25 mouse cellular contexts compared by ENCODE assay signal in the genomic region with DNA sequence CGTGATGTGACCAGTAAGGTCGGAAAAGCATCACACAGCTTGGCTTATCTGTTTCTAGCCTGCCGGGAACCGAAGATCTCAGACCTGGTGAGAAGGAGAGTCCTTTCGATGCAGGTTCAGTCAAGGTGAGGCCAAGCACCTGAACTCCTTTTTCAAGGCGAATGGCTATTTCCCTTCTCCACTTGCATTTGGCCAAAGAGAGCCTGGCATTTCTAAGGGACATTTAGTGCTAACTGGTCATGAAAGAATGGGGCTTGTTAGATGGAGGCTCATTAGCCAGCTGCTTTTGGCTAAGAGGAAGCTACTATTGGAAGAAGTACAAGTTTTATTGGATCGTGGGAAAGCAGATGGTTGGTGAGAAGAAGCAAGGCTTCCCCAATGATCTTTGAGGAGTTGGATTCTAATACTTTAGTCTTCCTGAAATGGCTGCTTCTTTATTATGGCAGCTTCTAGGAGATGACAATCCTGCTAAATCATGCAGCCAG. TPM values are rescaled to one million over a fixed set of nuclear protein-coding genes. Genes with fewer than 3 reads are reported as not detected.
DNase-seq lines count a peak whose midpoint lies in the region; ATAC-seq and TF ChIP-seq lines count a peak whose summit lies in the region.
"Had no signal": no experiment of that assay in that cellular context is flagged by ENCODE, and none has a peak within 500 bp of the region (broad histone marks: within the 10 kb centered on the region; RNA-seq: fewer than 3 reads in every experiment).

No protein-coding gene starts in this region.

- 82% methylated on average over 7 of the region's 7 CpGs for WGBS in forebrain, embryonic 14.5 days
- 89% methylated on average over 7 of the region's 7 CpGs for WGBS in forebrain, embryonic 13.5 days

- TF ChIP-seq CTCF in cortical plate, adult 2 months (IDR thresholded peaks at IDR 0.05; ENCODE audit: extremely low read depth, insufficient read depth, low read length): no peak

- DNase-seq in forebrain, embryonic 14.5 days (ENCODE audit: low spot score): peak; percentile 20
- DNase-seq in heart, adult 8-10 months (ENCODE audit: low spot score): peak; percentile 18
- DNase-seq in heart, postnatal 36 days: no peak
- DNase-seq in layer of hippocampus, adult 9-11 months: peak; percentile 33
- DNase-seq in layer of hippocampus, postnatal 36 days: no peak
- DNase-seq in testis, postnatal 10 days (ENCODE audit: low spot score): no peak
- DNase-seq: adrenal gland, postnatal 10 days; B cell, adult 2 months; cerebellum, adult 18-20 months; embryo, embryonic 11 days; gastrocnemius, adult 2 months; gastrocnemius, postnatal 25 days had no signal

- ATAC-seq in forebrain, embryonic 14.5 days: no peak
- no peak for ATAC-seq in forebrain, embryonic 13.5 days
- ATAC-seq: CD4-positive, CD25-positive, alpha-beta regulatory T cell, adult 4 months; forebrain, embryonic 16.5 days; intestine, embryonic 15.5 days had no signal

- H3K4me2 ChIP-seq in forebrain, embryonic 14.5 days (ENCODE audit: low read length): no peak overlapping the region
- no peak overlapping the region for H3K4me2 ChIP-seq in forebrain, embryonic 13.5 days
- H3K4me2 ChIP-seq: embryonic facial prominence, embryonic 15.5 days; heart, embryonic 13.5 days; hindbrain, embryonic 14.5 days; intestine, embryonic 15.5 days had no signal

- no peaks in the 10 kb centered on the region for H3K27me3 ChIP-seq in forebrain, embryonic 14.5 days (replicated peaks; ENCODE audit: control insufficient read depth, insufficient read depth, low read length)
- no peaks in the 10 kb centered on the region for H3K27me3 ChIP-seq in forebrain, embryonic 13.5 days
- H3K27me3 ChIP-seq: embryonic facial prominence, embryonic 15.5 days; heart, embryonic 13.5 days; intestine, embryonic 15.5 days had no signal

- H3K27ac ChIP-seq in forebrain, embryonic 14.5 days (ENCODE audit: low read depth, low read length): no peak overlapping the region
- no peak overlapping the region for H3K27ac ChIP-seq in forebrain, embryonic 13.5 days
- peak overlapping the region; percentile 89 for H3K27ac ChIP-seq in cortical plate, adult 2 months (ENCODE audit: insufficient read depth, low read length)
- H3K27ac ChIP-seq: embryonic facial prominence, embryonic 15.5 days; forebrain, embryonic 10.5 days; gastrocnemius, adult 2 months; heart, embryonic 13.5 days; hindbrain, embryonic 10.5 days; hindbrain, embryonic 14.5 days; intestine, embryonic 15.5 days had no signal

- no peaks in the 10 kb centered on the region for H3K36me3 ChIP-seq in forebrain, embryonic 14.5 days (ENCODE audit: control insufficient read depth, insufficient read depth, low read length)
- no peaks in the 10 kb centered on the region for H3K36me3 ChIP-seq in forebrain, embryonic 13.5 days (ENCODE audit: poor library complexity, severe bottlenecking)
- H3K36me3 ChIP-seq: embryonic facial prominence, embryonic 15.5 days; forebrain, embryonic 10.5 days; G1E; heart, embryonic 13.5 days; hindbrain, embryonic 10.5 days; intestine, embryonic 15.5 days had no signal

- intact Hi-C loops in heart, postnatal 36 days (cut with DNase I): no loop called here

- no peak for TF ChIP-seq POLR2A in cortical plate, adult 2 months (IDR thresholded peaks at IDR 0.05; ENCODE audit: extremely low read depth, insufficient read depth, low read length)

- no peak overlapping the region for H3K4me3 ChIP-seq in forebrain, embryonic 14.5 days (ENCODE audit: low read depth, low read length)
- no peak overlapping the region for H3K4me3 ChIP-seq in forebrain, embryonic 13.5 days
- H3K4me3 ChIP-seq in cortical plate, adult 2 months (ENCODE audit: insufficient read depth, low read length): no peak overlapping the region
- H3K4me3 ChIP-seq: embryonic facial prominence, embryonic 15.5 days; erythroblast, embryonic 14.5 days; forebrain, embryonic 10.5 days; gastrocnemius, adult 2 months; heart, embryonic 13.5 days; hindbrain, embryonic 10.5 days; intestine, embryonic 15.5 days had no signal

- peaks cover 4% of the 10 kb centered on the region for H3K4me1 ChIP-seq in forebrain, embryonic 14.5 days (ENCODE audit: control insufficient read depth, insufficient read depth, low read length)
- H3K4me1 ChIP-seq in forebrain, embryonic 13.5 days: peaks cover 11% of the 10 kb centered on the region
- peaks cover 13% of the 10 kb centered on the region for H3K4me1 ChIP-seq in cortical plate, adult 2 months (ENCODE audit: control insufficient read depth, insufficient read depth, low read length)
- H3K4me1 ChIP-seq: embryonic facial prominence, embryonic 15.5 days; forebrain, embryonic 10.5 days; heart, embryonic 13.5 days; intestine, embryonic 15.5 days had no signal

- H3K9ac ChIP-seq in forebrain, embryonic 14.5 days (ENCODE audit: low read length): no peak overlapping the region
- H3K9ac ChIP-seq in forebrain, embryonic 13.5 days: no peak overlapping the region
- H3K9ac ChIP-seq: embryonic facial prominence, embryonic 15.5 days; heart, embryonic 13.5 days; hindbrain, embryonic 14.5 days; intestine, embryonic 15.5 days had no signal

- no peaks in the 10 kb centered on the region for H3K9me3 ChIP-seq in forebrain, embryonic 14.5 days (replicated peaks; ENCODE audit: control insufficient read depth, low read length)
- H3K9me3 ChIP-seq in forebrain, embryonic 13.5 days (replicated peaks): no peaks in the 10 kb centered on the region
- H3K9me3 ChIP-seq: embryonic facial prominence, embryonic 15.5 days; forebrain, embryonic 10.5 days; G1E; heart, embryonic 13.5 days; hindbrain, embryonic 10.5 days; intestine, embryonic 15.5 days had no signal

RNA-seq across cellular contexts. Expression of gene Slc1a2, which starts 22.3 kb away (rescaled TPM):
- polyA plus RNA-seq in forebrain, embryonic 14.5 days (2014; fragmentation: Nextera tagmentation; extraction: Ambion mirVana): 11.5 and 12.0 TPM in 2 replicates
- 10.8 and 13.7 TPM in 2 replicates for polyA plus RNA-seq in forebrain, embryonic 13.5 days (2015; fragmentation: Nextera tagmentation; extraction: Ambion mirVana)
- total RNA-seq in heart, adult 8-10 months (2022): 1 to 10 TPM in 1 of 4 experiments, under 1 TPM in 3; 0.41 to 1.4 (median 0.73) TPM
- under 1 TPM; 0.03 to 0.08 TPM for total RNA-seq in heart, postnatal 36 days (2021)
- 1,000 to 10,000 TPM; 1,671 to 1,869 TPM for total RNA-seq in layer of hippocampus, postnatal 36 days (2021)
- polyA plus RNA-seq in cortical plate, adult 2 months (2012; rRNA removed): 765 and 784 TPM in 2 replicates
- total RNA-seq: granulocyte monocyte progenitor cell, adult 5-6 weeks had no signal
- polyA plus RNA-seq: erythroblast, embryonic 14.5 days; G1E had no signal

Comparison
In these comparisons a context has a peak if more than half of its experiments do, and no peak if none do; other contexts are left out.
1. DNase-seq: peak in forebrain, embryonic 14.5 days (single experiment), heart, adult 8-10 months (single experiment) and layer of hippocampus, adult 9-11 months (single experiment); none in heart, postnatal 36 days (0 of 2), layer of hippocampus, postnatal 36 days (0 of 2) and testis, postnatal 10 days (single experiment).
2. RNA of gene Slc1a2, which starts 22.3 kb away (total RNA-seq): 1,671 to 1,869 TPM in layer of hippocampus, postnatal 36 days; 0.41 to 1.4 TPM in heart, adult 8-10 months and 0.03 to 0.08 TPM in heart, postnatal 36 days; every median in the first group is over 100 times any median in the second.